Mouse (Mus musculus) left cerebral cortex, postnatal 36 days (tissue): ENCODE measurements around the gene Fbxw7. TPM values are rescaled to one million over a fixed set of nuclear protein-coding genes. Genes with fewer than 3 reads are reported as not detected.

Experiments
- DNase-seq, 2 experiments: peaks; one replicate each; pipeline ENCODE4 v3.0.0; 2021 to 2022; ENCODE audit warnings: low spot score in 2 of 2, mixed read lengths in 1 of 2
- intact Hi-C: fragments of 180-260 bp; cut with DNase I; formaldehyde crosslinking; loops from one replicate; pipeline ENCODE4 v1.15.1; 2025
- total RNA-seq, 2 experiments: library from RNA; stranded (reverse); gene quantifications; 2 replicates each; pipeline ENCODE4 v1.2.3; 2021

The Fbxw7 gene
- total RNA-seq, 2 experiments from 2014 or later: 247 to 264 TPM

DNA sequence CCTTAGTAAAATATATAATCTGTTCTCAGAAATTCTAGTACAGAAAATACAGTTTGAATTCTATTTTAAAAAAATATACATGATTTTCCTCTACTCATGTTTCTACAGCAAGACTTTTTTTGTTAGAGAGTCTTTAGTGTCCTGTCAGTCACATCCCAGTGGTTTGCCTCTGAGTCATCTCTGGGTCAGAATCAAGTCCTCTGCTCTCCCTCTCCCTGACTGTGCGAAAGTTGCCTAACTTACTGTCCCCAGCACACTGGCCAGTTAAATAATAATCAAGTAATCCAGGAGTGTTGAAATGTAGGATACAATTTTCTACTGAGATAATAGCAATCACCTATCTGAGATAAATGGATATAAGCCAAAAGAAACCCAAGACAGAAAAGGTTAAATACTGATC, 120.7 kb downstream of the Fbxw7 start:
- intact Hi-C loops: loop anchor here (5.0 kb wide), 1 partner anchor 637 kb away; the partner anchor contains the start of gene Gatb
- no peak for DNase-seq

DNA sequence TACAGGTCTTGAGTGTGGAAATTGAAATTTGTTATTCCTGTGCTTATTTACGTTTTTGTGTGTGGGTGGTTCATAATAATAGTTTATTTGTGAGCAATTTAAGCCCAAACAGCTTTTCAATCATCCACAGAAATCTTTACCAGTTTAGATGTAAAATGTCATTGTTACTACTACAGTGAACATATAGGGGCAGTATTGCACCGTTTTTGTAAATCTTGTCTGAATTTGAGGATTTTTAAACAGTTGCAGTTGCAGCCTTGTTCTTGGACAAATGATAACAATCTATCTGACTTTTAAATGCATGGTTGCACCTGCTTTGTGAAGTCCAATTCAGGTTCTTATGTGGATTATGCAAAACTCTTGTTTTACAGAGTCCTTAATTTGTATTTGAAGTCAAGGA, 121.2 kb downstream of the Fbxw7 start:
- intact Hi-C loops: loop anchor here (5.0 kb wide), 1 partner anchor 636 kb away; the partner anchor contains the start of gene Gatb
- DNase-seq: no peak

DNA sequence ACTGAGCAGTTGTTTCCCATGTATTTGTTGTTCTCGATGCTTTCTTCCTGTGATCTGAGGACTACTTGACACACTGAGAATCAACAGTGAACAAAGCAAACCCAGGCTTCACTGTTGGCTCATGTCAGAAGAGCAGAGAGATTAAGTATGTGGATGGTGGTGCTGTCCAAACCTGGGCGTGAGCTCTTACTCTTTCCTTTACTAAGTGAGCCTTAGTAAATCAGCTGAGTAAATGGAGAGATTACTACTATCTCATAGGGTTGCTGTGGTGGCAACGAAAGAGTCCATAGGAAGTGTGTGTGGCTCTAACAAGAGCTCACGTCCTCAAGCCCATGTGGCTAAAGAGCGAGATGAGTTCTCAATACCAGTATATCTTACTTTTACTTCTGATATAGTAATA, 121.9 kb downstream of the Fbxw7 start:
- intact Hi-C loops: loop anchor here (5.0 kb wide), 1 partner anchor 635 kb away; the partner anchor contains the start of gene Gatb

DNA sequence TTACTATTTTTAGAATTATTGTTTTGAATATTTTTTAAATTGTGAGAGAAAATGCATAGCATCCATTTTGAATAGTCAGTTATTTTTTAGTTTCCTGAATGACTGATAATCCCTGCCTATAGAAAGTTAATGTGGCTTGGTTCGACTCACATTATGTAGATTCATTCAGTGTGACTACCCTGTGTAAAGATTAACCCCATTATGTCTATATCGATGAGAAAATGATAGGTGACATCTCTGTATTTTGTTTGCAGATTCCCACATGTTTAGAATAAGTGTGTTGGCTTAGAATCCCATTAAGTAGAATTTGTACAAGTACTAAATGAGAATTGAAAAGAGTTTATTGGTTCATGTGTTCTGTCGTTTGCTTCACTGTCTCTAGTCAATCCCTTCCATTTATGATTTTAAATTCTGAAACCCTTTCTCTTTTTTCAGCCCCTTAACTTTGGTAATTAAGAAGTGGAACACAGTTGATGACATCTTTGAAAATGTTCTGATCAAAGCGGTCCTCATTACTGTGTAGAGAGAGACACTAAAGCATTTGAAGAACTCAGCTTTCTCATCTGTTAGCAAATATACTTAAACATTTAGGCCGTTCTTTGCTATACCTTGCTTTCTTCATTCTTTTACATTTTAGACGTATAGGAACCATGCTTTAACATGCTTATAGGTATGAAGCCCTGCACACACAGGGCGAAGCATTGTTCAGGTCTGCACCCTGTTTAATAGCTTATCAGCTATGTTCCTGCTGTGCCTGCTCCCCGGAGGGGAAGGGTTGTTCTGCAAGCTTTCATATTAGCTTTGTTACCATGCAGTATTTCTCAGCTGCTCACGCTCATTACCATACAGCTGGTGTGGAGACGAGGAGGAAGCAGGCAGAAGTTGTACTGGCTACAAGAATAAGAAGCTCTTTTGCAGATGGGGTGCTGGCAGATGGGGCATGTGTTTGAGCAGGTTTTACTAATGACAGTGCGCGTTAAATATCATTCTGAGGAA, 122.6 kb downstream of the Fbxw7 start:
- peak; percentile 23 to 47 for DNase-seq
- intact Hi-C loops: loop anchor here (5.0 kb wide), 1 partner anchor 635 kb away; the partner anchor contains the start of gene Gatb

More for the DNA sequence above, 121.9 kb downstream of the Fbxw7 start:
- DNase-seq: no peak

DNA sequence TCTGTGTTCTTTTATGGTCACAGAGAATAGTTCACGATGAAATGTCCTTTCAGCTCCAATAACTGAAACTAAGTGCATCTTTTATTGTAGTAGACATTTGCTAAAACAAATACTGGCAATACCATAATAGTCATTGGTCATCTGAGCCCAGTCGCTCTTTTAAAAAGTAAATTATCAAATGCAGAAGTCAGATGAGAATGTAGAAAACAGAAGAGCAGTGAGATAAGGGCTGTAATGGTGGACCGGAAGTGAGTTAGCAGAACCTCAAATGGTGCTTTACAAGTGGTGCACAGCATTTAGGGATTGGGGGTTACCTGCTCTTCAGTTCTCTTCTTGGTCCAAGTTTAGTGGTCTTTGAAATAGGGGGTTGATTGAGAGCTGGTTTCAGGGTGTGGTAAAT, 129.9 kb downstream of the Fbxw7 start:
- intact Hi-C loops: no loop called here
- no peak for DNase-seq

DNA sequence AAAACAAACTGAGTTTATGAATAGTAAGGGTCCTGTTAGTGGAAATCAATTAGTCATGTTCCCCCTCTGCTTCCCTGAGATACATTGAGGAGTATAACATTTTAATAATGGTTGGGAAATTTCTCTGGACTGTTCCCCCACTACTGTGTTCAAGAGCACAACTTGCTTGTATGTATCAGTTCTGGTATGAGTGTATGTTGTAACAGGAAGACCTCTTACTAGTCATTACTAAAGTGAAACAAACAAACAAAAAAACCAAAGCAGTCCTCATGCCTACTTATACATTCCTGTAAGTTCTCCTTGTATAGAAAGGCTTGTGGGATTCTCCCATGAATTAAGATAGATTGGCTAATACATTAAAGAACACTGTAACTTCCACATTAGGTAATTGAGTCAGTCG, 131.3 kb downstream of the Fbxw7 start:
- DNase-seq: no peak
- intact Hi-C loops: no loop called here

DNA sequence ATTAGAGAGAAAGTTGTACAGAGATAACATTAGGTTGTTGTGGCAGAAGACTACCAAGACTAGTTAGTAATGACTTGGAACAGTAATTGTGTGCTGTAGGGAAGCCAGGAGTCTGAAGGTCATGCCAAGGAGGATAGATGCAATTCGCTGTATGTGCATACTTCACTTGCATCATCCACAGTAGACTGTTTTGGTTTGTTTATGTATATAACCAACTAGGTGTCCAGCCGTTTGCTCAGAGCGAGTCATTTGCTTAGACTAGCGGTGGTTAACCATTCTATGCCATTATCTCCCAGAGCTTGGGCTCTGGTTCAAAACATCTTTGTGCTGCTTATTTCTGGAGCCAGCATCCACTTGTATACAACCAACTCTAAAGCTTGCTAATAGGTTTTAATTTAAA, 134.3 kb downstream of the Fbxw7 start:
- no peak for DNase-seq
- intact Hi-C loops: no loop called here

DNA sequence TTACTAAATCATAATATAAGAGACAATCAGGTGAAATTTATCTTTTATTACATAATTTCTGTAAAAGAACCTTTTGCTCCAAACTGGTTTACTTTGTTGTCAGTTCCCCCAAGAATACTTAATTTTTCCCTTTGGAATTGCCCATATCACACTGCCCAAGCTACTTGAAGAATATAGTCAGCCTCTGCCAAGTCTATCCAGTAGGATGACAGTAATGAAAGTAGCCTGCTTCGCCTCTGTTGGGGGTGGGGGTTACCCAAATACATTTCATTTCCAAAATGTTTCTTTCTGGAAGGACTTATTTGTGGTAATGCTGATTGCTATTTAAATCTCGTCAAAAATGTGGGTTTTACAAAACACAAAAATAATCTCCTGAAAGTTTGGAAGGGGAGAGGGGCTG, 136.6 kb downstream of the Fbxw7 start:
- intact Hi-C loops: loop anchor here (5.0 to 10.0 kb wide), 4 partner anchors 233 to 621 kb away; partner anchors contain the start of gene Gatb

DNA sequence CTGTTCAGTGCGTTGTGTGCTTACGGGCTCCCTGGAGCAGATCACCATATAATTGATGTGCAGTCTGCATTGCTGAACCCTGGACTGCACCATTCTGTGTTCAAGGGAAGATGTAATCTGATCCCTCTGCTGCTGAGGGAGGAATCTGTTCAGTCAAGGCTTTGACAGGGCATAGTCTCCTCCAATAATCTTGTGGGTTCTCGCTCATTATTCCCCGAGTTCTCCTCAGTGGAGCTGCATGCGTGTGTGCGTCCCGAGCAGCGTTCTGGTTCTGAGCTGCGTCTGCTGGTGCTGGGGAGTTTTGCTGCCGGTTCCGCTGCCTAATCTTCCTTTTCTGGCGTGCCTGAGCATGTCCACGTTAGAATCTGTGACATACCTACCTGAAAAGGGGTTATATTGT, 137.1 kb downstream of the Fbxw7 start:
- intact Hi-C loops: loop anchor here (5.0 to 10.0 kb wide), 4 partner anchors 233 to 620 kb away; partner anchors contain the start of gene Gatb
- DNase-seq: peak; percentile 78

More for the DNA sequence above, 136.6 kb downstream of the Fbxw7 start:
- no peak for DNase-seq

DNA sequence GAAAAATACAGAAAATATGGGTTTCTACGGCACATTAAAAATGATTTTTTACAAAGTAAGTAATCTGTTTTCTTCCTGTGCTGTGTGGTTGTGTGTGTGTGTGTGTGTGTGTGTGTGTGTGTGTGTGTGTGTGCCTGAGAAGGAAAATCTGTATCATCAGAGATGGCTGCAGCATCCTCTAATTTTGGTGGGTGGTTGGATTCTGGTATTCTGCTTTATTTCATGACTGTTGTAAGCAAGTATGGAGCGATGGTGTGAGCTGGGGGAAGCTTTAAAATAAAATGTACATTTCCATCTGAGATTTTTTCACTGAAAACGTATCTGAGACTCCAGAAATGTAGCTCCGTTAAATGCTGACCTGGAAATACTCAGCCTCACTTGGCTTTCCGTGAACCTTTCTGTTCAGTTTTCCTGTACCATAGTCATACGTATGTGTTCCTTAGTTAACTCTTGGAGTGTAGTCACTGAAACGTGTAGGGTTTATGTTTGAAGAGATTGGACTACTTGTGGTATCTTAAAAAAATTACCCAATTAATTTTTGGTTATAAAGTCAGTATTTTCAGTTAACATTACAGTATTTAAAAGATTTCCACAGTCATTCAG, 137.6 kb downstream of the Fbxw7 start:
- no peak for DNase-seq
- intact Hi-C loops: loop anchor here (5.0 to 10.0 kb wide), 4 partner anchors 232 to 620 kb away; partner anchors contain the start of gene Gatb

DNA sequence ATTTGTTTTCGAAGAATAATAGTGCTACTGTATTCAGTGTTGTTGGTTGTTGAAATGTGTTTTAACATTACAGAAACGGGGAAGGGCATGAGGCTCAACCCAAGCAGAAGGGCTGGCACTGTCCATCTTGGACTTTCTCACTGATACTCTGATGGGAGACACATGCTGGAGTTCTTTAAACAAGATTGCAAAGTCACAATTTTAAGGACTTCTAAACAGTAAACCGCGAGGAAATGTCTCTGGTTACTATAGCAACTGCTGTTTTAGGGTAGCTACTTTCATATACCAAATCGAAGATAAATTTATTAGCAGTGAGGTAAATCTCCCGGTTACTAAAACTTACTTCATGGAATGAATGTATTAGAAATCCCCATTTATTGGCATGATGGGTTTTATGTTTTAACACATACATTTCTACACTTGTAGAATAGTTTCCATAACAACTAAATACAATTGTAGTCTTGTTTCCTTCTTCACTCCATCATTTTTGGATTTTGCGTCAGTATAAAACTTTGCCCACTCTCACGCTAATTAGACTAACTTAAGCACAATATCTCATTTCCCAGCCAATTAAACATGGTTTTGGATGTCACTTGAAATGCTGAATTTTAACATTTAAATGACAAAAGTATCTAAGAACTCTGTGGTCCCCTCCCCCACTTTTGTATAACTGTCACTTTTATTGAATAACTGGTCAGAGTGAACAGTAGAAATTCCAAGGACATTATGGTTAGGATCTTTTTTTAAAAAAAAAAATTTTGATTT, 140.1 kb downstream of the Fbxw7 start:
- intact Hi-C loops: loop anchor here (5.0 to 10.0 kb wide), 4 partner anchors 62 to 420 kb away; no protein-coding TSS in a partner anchor

DNA sequence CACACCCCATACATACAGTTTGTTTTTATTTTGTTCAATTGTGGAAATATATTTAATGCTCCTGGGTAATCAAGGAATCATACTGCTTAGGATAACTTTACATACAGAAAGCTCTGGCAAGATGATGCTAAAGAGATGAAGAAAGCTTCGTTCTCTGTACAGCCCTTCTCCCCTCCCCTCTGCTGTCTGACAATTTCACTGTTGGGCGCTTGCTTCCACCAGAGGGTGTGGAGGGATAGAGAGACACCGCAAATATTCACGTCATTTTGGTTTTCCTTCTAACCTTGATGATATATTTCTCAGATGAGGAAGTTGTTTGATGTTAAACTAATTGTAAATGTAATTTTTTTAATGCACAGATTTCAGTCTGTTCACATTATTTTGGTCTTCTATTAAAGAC, 140.8 kb downstream of the Fbxw7 start:
- no peak for DNase-seq
- intact Hi-C loops: loop anchor here (5.0 to 10.0 kb wide), 4 partner anchors 61 to 419 kb away; no protein-coding TSS in a partner anchor

More for the DNA sequence above, 140.1 kb downstream of the Fbxw7 start:
- DNase-seq: no peak

DNA sequence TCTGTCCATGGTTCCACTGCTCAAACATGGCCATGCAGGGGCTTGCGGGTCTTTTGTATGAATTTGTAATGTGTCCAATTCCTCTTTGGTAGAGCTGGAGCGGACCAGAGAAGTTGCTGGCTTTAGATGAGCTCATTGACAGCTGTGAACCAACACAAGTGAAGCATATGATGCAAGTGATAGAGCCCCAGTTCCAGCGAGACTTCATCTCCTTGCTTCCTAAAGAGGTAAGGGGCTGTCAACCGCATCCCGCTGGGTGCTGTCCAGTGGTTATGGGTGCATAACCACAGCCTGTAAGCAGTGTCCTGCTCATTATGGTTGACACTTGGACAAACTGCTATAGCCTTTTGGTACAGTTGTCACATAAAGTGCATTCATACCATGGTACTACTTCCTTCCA, 150.1 kb downstream of the Fbxw7 start:
- DNase-seq: no peak
- intact Hi-C loops: no loop called here

DNA sequence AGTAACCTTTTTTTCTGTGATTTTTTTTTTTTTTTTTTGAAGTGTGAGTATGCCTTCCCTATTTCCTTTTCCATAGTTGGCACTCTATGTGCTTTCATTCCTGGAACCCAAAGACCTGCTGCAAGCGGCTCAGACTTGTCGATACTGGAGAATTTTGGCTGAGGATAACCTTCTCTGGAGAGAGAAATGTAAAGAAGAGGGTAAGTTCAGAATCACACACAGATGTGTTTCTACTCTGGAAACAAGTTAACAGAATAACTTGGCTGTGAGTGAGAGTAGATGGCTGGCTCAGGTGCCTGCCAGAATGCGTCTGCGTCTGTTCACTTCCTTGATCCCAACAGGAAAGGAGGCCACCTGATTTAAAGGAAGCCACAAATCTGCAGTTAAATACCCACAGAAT, 152.3 kb downstream of the Fbxw7 start:
- DNase-seq: no peak
- intact Hi-C loops: no loop called here

DNA sequence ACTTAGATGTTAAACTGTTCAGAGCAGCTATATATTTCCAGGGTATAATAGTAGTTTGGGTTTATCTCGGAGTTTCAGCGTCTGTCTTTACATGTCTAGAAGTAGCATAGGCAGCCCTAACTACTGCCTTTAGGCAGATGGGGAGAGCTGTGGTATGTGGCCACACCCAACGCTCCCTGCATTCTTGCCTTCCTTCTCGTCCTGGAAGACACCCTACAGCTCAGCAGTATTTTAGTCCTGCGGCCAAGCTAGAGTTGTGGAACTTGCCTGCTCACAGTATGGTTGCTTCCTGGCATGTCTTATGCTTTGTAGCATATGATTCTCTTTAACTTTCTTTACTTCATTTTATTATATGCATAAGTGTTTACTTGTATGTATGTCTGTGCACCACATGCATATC, 156.5 kb downstream of the Fbxw7 start:
- intact Hi-C loops: no loop called here
- DNase-seq: no peak

DNA sequence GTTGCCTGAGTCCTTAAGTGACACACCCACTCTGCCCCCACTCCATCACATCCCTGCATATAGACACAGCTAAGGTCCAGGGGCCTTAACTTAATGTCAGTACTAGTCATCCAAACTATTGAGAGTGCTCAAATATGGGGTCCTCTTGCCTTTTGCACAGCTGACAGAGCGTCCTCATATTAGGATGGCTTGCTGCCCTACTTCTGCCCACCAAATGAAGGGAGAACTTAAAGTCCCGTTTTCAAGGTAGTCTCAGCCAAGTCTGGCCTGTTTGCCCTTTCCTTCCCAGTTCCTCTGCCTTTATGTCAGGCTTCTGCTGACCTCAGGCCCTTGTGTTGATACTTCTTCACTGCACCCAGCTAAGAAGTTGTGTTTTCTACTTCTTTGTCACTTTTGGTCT, 157.8 kb downstream of the Fbxw7 start:
- no peak for DNase-seq
- intact Hi-C loops: no loop called here

DNA sequence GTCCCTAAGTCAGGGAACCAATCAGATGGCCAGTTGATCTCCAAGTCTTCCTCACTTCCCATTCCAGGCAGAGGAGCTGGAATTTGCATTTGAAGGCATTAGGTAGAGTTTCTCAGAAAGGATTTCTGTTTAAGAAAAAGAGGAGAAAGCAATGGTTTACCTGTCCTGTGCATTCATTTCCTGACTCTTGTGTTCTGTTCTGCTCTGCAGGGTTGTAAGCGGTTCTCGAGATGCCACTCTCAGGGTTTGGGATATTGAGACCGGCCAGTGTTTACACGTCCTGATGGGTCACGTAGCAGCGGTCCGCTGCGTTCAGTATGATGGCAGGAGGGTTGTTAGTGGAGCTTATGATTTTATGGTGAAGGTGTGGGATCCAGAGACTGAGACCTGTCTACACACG, 159.1 kb downstream of the Fbxw7 start:
- DNase-seq: no peak
- intact Hi-C loops: no loop called here

DNA sequence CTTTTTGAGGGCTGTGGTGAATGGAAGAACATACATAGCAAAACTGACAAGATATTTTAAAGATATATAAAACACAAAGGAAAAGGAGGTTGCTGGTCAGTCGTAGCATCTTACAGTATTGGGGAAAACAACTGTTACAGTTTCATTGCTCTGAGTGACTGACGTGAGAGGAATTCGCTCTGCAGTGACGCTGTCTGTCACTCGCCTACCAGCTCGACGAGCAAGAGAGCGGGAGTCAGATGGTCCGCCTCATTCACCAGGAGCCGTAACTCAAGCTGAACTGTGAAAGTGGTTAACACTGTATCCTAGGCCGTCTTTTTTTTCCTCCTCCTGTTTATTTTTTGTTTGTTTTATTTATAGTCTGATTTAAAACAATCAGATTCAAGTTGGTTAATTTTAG, 163.6 kb downstream of the Fbxw7 start:
- intact Hi-C loops: no loop called here

DNA sequence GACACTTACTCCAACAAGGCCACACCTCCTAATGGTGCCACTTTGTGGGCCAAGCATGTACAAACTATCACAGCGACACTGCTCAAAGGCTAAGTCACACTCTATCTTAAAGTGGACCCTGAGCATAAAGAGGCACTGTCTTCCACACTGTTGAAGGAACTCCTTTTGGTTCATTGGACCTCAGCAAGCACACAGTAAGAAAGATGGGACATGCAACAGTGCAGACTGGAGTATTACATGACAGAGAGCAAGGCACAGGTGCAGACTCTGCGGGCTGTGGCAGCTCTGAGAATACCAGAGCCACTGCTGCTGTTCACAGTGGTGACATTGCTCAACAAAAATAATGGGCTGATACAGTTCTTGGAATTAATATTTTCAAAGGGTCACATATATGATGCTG, 165.1 kb downstream of the Fbxw7 start:
- intact Hi-C loops: no loop called here
- peak in 1 of 2 experiments; percentile 30 for DNase-seq

More for the DNA sequence above, 163.6 kb downstream of the Fbxw7 start:
- peak in 1 of 2 experiments; percentile 2 for DNase-seq
